Mouse (Mus musculus) gonadal fat pad, adult 2 months (tissue): ENCODE measurements around the gene Gm37240. TPM values are rescaled to one million over a fixed set of nuclear protein-coding genes. Genes with fewer than 3 reads are reported as not detected.

ENCODE experiments used
- DNase-seq: peaks from one replicate; pipeline ENCODE4 v3.0.0-alpha.2; 2012; ENCODE audit warnings: low read depth
- polyA plus RNA-seq: library from polyadenylated mRNA; depleted of rRNA; stranded (reverse); fragments of >200 nt; gene quantifications from 2 replicates; pipeline ENCODE4 v1.2.3, GENCODE M21; 2012

Gene Gm37240
- polyA plus RNA-seq, 1 experiment = 6.2 TPM

GRCm38 (mm10) chr3:85681136-85681535 lies 206.2 kb downstream of the Gm37240 start:
- no peak for DNase-seq

GRCm38 (mm10) chr3:85679960-85680359 lies 207.4 kb downstream of the Gm37240 start:
- no peak for DNase-seq

GRCm38 (mm10) chr3:85679312-85679933 lies 207.9 kb downstream of the Gm37240 start:
- no peak for DNase-seq

- DNase-seq = no peak
These were observed 209.4 kb downstream of the Gm37240 start for GRCm38 (mm10) chr3:85677952-85678351.

GRCm38 (mm10) chr3:85677133-85677532 lies 210.2 kb downstream of the Gm37240 start:
- no peak for DNase-seq

- no peak for DNase-seq
These were observed 217.5 kb downstream of the Gm37240 start for GRCm38 (mm10) chr3:85669844-85670243.

GRCm38 (mm10) chr3:85667683-85668082 lies 219.6 kb downstream of the Gm37240 start:
- DNase-seq = no peak

GRCm38 (mm10) chr3:85666736-85667135 lies 220.6 kb downstream of the Gm37240 start:
- DNase-seq = no peak

GRCm38 (mm10) chr3:85666166-85666565 lies 221.2 kb downstream of the Gm37240 start:
- DNase-seq = no peak

GRCm38 (mm10) chr3:85664591-85665171 lies 222.6 kb downstream of the Gm37240 start:
- DNase-seq = no peak

GRCm38 (mm10) chr3:85663826-85664225 lies 223.5 kb downstream of the Gm37240 start:
- no peak for DNase-seq

- DNase-seq = no peak
These were observed 225.1 kb downstream of the Gm37240 start for GRCm38 (mm10) chr3:85661926-85662813.

GRCm38 (mm10) chr3:85659681-85660080 lies 227.6 kb downstream of the Gm37240 start:
- DNase-seq = no peak

- DNase-seq = no peak
These were observed 231.8 kb downstream of the Gm37240 start for GRCm38 (mm10) chr3:85655538-85655937.

- no peak for DNase-seq
These were observed 234.3 kb downstream of the Gm37240 start for GRCm38 (mm10) chr3:85652727-85653665.

- no peak for DNase-seq
These were observed 238.1 kb downstream of the Gm37240 start for GRCm38 (mm10) chr3:85649176-85649575.

- DNase-seq = no peak
These were observed 241.8 kb downstream of the Gm37240 start for GRCm38 (mm10) chr3:85645517-85646004.

GRCm38 (mm10) chr3:85644814-85645213 lies 242.5 kb downstream of the Gm37240 start:
- peak; percentile 61 for DNase-seq

GRCm38 (mm10) chr3:85641751-85642150 lies 245.6 kb downstream of the Gm37240 start:
- no peak for DNase-seq

GRCm38 (mm10) chr3:85636716-85637447 lies 250.4 kb downstream of the Gm37240 start:
- no peak for DNase-seq

- DNase-seq = no peak
These were observed 251.7 kb downstream of the Gm37240 start for GRCm38 (mm10) chr3:85635591-85635990.
